Mouse (Mus musculus) neural tube, embryonic 13.5 days (tissue): ENCODE results near the gene Ugp2. TPM values are rescaled to one million over a fixed set of nuclear protein-coding genes. Genes with fewer than 3 reads are reported as not detected.
"Not testable (repeated sequence)": the region's sequence is repeated elsewhere in the genome, so short reads cannot be mapped to it uniquely, and the experiment has no call there.

ENCODE experiments used
- ATAC-seq: fragments of 200-750 bp; cut with Nextera tagmentation; 2 replicates; pipeline ENCODE4 v1.8.0; 2017; ENCODE audit warnings: low read depth, mild to moderate bottlenecking, moderate TSS enrichment, moderate library complexity
- H3K27ac ChIP-seq: fragments of 300-500 bp; sonication (generic); replicated peaks from 2 replicates; pipeline ENCODE4 v1.5.1; 2015; ENCODE audit warnings: moderate library complexity, mild to moderate bottlenecking, inconsistent platforms
- H3K27me3 ChIP-seq: fragments of 300-500 bp; sonication (generic); 2 replicates; pipeline ENCODE4 v1.6.1; 2015; ENCODE audit warnings: mild to moderate bottlenecking, inconsistent platforms
- H3K36me3 ChIP-seq: fragments of 300-500 bp; sonication (generic); 2 replicates; pipeline ENCODE4 v1.6.1; 2015; ENCODE audit warnings: mild to moderate bottlenecking, inconsistent platforms
- H3K4me1 ChIP-seq: fragments of 300-500 bp; sonication (generic); replicated peaks from 2 replicates; pipeline ENCODE4 v1.6.1; 2015; ENCODE audit warnings: inconsistent platforms
- H3K4me2 ChIP-seq: fragments of 300-500 bp; sonication (generic); 2 replicates; pipeline ENCODE4 v1.6.1; 2015; ENCODE audit warnings: inconsistent platforms, mild to moderate bottlenecking, moderate library complexity
- H3K4me3 ChIP-seq: fragments of 300-500 bp; sonication (generic); 2 replicates; pipeline ENCODE4 v1.5.1; 2015; ENCODE audit warnings: mild to moderate bottlenecking, inconsistent platforms
- H3K9ac ChIP-seq: fragments of 300-500 bp; sonication (generic); 2 replicates; pipeline ENCODE4 v1.6.1; 2015; ENCODE audit warnings: moderate library complexity, mild to moderate bottlenecking, inconsistent platforms
- H3K9me3 ChIP-seq: fragments of 300-500 bp; sonication (generic); 2 replicates; pipeline ENCODE4 v1.6.1; 2016; ENCODE audit warnings: inconsistent platforms
- WGBS: fragments of 180-500 bp; shearing (Covaris S2); methylation state at CpG from one replicate; pipeline ENCODE4 v1.1.7; 2015; 5-methylcytosine and 5-hydroxymethylcytosine counted together
- polyA plus RNA-seq: library from polyadenylated mRNA; unstranded; fragments of >200 nt; fragmentation: Nextera tagmentation; extraction: Ambion mirVana; gene quantifications from 2 replicates; pipeline ENCODE4 v1.2.1, GENCODE M21; 2015

The Ugp2 gene
- polyA plus RNA-seq, 1 experiment from 2014 or later, result 73.2 TPM

DNA sequence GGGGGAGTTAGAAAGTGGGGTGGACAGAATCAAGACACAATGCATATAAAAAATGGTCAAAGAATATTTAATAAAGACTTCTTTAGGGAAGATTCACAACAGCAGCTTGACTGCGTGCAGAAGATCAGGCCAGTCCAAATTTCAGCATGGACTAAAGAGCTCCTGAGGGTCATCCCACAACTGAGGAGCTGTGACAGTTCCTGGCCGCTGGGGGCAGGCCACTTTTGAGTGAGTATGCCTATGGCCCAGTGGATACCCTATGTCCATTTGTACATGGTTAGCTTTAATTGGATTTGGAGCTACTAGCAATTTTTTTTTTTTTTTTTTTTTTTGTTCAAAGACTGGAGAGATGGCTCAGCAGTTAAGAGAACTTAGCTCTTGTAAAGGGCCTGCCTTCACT, 44.2 kb downstream of the Ugp2 start:
- no peak overlapping the region for H3K4me2 ChIP-seq
- H3K27ac ChIP-seq, result no peak overlapping the region
- H3K27me3 ChIP-seq, result no peaks in the 10 kb centered on the region
- no peak for ATAC-seq
- no peak overlapping the region for H3K4me3 ChIP-seq
- no peaks in the 10 kb centered on the region for H3K4me1 ChIP-seq
- peaks cover 71% of the 10 kb centered on the region for H3K36me3 ChIP-seq
- no peaks in the 10 kb centered on the region for H3K9me3 ChIP-seq
- 71% methylated on average over 2 of the region's 2 CpGs for WGBS
- H3K9ac ChIP-seq, result no peak overlapping the region

DNA sequence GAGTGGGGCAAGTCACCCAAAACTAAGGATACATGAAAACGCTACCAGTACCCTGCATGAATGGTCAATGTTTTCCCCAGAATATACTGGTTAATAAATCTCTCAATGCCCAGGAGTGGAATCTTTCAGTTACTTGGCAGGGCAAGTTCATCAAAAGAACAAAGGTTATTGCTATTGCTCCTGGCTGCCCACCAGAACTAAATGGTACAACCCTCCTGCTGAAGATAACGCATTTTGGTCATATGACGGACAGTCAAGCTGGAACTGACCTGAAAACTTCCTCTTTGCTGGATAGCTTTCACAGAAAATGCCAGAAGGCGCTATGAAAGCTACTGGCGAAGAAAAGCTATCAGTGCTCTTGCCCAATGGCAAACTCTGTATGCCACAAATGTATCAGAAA, 45.2 kb downstream of the Ugp2 start:
- Histone ChIP-seq H3K9me3 (no peaks in the 10 kb centered on the region), H3K36me3 (peaks cover 70% of the 10 kb centered on the region), H3K4me3 (no peak overlapping the region), H3K27ac (no peak overlapping the region), H3K27me3 (no peaks in the 10 kb centered on the region), H3K4me1 (no peaks in the 10 kb centered on the region), H3K4me2 (no peak overlapping the region), H3K9ac (no peak overlapping the region)
- no peak for ATAC-seq
- 89% methylated on average over 5 of the region's 5 CpGs for WGBS

DNA sequence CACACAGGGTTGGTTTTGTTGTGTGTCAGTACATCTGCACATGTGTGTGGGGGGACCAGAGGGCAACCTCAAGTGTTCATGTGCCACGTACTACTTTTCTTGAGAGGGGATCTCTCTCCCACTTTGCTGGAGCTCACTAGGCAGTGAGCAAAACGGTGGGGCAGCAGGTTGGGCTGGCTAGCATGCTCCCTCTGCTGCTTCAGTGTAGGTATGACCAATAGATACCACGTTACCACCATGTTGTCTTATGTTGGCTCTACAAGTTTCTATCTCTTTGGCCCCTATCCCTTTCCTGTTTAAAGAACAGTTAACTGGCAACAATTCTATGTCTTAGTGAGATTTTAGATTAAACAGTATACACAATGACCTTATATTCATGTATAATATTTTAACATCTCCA, 48.7 kb downstream of the Ugp2 start:
- 90% methylated on average over 3 of the region's 3 CpGs for WGBS
- ATAC-seq, result no peak
- no peak overlapping the region for H3K9ac ChIP-seq
- no peak overlapping the region for H3K4me2 ChIP-seq
- H3K4me3 ChIP-seq, result no peak overlapping the region
- peaks cover 49% of the 10 kb centered on the region for H3K36me3 ChIP-seq
- H3K9me3 ChIP-seq, result no peaks in the 10 kb centered on the region
- H3K27ac ChIP-seq, result no peak overlapping the region
- H3K27me3 ChIP-seq, result no peaks in the 10 kb centered on the region
- H3K4me1 ChIP-seq, result no peaks in the 10 kb centered on the region

DNA sequence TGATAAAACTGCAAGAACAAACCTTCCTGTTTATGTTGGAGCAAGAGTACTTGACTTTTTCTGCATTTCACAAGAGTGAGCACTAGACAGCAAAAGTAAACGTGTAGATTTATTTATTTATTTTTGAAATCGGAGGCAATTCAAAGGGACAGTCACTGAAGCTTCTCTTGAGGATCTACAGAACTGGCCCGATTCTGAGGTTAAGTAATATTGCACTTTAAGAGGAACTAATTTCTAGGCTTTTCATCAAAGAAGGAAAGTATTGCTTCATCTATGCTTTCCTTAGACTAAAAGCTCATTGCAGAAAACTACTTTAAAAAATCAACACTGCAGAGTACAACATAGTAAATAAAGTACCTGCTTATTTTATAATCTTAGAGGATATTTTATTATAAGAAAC, 49.4 kb downstream of the Ugp2 start:
- no peak overlapping the region for H3K9ac ChIP-seq
- H3K9me3 ChIP-seq, result no peaks in the 10 kb centered on the region
- peaks cover 48% of the 10 kb centered on the region for H3K36me3 ChIP-seq
- 91% methylated on average over 3 of the region's 3 CpGs for WGBS
- H3K27me3 ChIP-seq, result no peaks in the 10 kb centered on the region
- no peak overlapping the region for H3K27ac ChIP-seq
- no peak overlapping the region for H3K4me3 ChIP-seq
- no peak overlapping the region for H3K4me2 ChIP-seq
- no peak for ATAC-seq
- no peaks in the 10 kb centered on the region for H3K4me1 ChIP-seq

DNA sequence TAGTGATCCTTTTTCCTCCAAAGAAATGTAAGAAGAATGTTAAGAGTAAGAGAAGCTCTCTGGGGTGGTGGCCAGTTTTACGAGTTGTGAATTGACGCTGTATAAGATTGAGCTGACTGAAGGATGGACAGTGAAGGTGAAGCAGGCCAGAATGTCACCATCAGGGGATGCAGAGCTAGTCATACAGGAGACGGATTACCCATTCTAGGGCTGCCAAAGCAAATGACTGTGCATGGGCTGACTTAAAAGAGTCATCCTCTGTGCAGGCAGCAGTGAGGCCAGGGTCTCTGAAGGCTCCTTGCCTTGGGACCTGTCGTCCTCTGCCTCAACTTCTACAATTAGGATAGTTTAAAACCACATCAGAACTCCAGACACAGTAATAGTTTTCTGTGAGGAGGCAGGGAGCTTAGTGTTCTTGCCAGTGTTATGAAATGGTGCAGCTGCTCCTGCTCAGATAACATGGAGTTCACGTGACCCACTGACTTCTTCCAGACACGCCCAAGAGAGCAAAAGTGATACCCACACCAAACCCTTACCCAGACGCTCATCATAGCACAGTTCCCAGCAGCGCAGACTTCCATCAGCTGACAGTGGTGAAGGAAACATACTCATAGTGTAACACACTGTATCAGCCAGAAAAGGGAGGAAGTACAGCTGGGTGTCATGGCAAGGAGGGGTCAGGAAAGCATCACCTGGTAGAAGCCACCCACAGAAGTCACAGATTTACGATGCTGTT, 56.9 kb downstream of the Ugp2 start:
- H3K27me3 ChIP-seq, result no peaks in the 10 kb centered on the region

DNA sequence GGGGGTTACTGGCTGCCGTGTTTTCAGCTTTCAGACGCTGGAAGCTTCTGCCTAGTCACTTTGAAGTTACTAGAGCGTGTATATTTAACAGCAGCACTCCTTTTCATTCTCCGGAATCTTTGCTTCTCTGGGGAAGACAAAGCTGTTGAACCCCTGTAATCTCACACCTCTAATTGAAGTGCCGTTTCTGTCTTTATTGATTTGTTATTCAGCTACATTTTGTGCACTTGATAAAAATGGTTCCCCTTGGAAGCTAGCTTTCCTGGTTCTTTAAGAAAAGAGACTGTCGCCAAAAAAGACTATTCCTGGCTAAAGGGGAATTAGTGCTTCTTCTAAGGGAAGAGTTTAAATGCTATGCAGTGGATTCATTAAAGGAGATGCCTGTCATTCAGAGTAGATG, 61.5 kb downstream of the Ugp2 start:
- H3K36me3 ChIP-seq, result peaks cover 33% of the 10 kb centered on the region
- 56% methylated on average over 6 of the region's 6 CpGs for WGBS
- H3K27ac ChIP-seq, result no peak overlapping the region
- H3K4me1 ChIP-seq, result no peaks in the 10 kb centered on the region
- H3K9me3 ChIP-seq, result no peaks in the 10 kb centered on the region
- ATAC-seq, result no peak
- H3K4me3 ChIP-seq, result no peak overlapping the region
- no peak overlapping the region for H3K4me2 ChIP-seq
- H3K27me3 ChIP-seq, result no peaks in the 10 kb centered on the region
- H3K9ac ChIP-seq, result no peak overlapping the region

More for the DNA sequence above, 56.9 kb downstream of the Ugp2 start:
- 90% methylated on average over 9 of the region's 9 CpGs for WGBS
- H3K4me2 ChIP-seq, result no peak overlapping the region
- H3K27ac ChIP-seq, result no peak overlapping the region
- ATAC-seq, result no peak
- peaks cover 42% of the 10 kb centered on the region for H3K36me3 ChIP-seq
- H3K9me3 ChIP-seq, result no peaks in the 10 kb centered on the region
- no peak overlapping the region for H3K4me3 ChIP-seq
- no peaks in the 10 kb centered on the region for H3K4me1 ChIP-seq
- H3K9ac ChIP-seq, result no peak overlapping the region

DNA sequence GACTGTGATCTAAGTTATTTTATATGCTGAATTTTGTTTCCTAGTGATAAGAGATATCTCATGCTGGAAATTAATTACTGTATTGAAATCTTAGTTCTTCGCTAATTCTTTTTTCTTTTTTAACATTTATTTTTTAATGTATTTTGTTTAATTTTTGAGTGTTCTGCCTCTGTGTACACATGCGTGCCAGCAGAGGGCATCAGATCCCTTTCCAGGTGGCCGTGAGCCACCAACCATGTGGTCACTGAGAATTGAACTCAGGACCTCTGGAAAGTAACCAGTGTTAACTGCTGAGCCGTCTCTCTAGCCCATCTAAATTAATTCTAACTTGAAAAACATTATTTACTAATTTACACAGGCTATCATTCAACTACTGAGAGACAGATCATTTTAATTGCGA, 62.9 kb downstream of the Ugp2 start:
- no peak overlapping the region for H3K9ac ChIP-seq
- peaks cover 29% of the 10 kb centered on the region for H3K36me3 ChIP-seq
- H3K4me1 ChIP-seq, result no peaks in the 10 kb centered on the region
- no peak overlapping the region for H3K4me3 ChIP-seq
- no peak overlapping the region for H3K27ac ChIP-seq
- no peak overlapping the region for H3K4me2 ChIP-seq
- ATAC-seq, result no peak
- no peaks in the 10 kb centered on the region for H3K9me3 ChIP-seq
- H3K27me3 ChIP-seq, result no peaks in the 10 kb centered on the region
- WGBS, result 88% methylated on average over 5 of the region's 5 CpGs

DNA sequence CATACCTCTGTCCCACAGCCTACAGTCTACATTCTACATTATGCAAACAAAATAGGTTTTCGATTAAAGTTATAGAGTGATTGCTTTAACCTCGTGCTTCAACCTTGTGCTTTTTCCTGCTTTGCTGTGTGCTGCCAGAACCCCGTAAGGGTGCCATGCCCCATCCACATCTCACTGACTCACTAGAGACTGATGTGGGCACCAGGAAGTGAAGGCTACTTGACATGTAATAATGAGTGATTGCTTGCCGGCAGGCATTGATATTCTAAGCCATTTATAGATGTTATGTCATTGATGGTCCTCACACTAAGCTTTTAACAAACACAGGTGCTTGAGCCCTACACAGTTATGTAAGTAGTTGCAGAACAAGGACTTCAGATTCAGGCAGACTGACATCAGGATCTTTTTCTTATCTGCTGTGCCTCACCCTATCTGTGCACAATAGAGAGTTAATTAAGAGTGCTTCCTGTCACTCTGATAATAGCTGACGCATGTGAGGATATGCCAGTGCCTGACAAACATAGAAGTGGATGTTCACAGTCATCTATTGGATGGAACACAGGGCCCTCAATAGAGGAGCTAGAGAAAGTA, 63.8 kb downstream of the Ugp2 start:
- H3K27me3 ChIP-seq, result no peaks in the 10 kb centered on the region
- 91% methylated on average over 5 of the region's 5 CpGs for WGBS

DNA sequence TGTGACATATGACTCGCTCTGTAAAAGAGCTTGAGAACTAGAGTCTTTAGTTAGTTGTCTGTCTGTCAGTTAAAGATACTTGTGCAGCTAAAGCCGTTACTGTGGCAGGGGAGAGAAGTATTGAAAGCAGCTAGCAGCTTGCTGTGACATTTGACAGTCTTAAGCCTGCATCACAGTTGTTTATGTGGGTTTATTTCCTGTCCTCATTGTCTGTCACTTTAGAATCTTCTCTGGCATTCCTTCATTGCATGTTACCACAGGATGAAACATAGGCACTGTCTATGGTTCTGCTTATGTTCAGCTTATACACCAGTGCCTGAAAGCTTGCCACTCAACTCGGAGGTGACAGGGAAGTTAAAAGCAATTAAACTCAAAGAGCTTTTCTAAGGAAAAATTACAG, 67.4 kb downstream of the Ugp2 start:
- H3K4me3 ChIP-seq, result no peak overlapping the region
- no peak overlapping the region for H3K9ac ChIP-seq
- H3K4me1 ChIP-seq, result no peaks in the 10 kb centered on the region
- WGBS, result 83% methylated on average over 3 of the region's 3 CpGs
- H3K27ac ChIP-seq, result no peak overlapping the region
- no peaks in the 10 kb centered on the region for H3K9me3 ChIP-seq
- H3K4me2 ChIP-seq, result no peak overlapping the region
- ATAC-seq, result no peak
- H3K36me3 ChIP-seq, result peaks cover 44% of the 10 kb centered on the region
- no peaks in the 10 kb centered on the region for H3K27me3 ChIP-seq

More for the DNA sequence above, 63.8 kb downstream of the Ugp2 start:
- H3K4me2 ChIP-seq, result no peak overlapping the region
- H3K27ac ChIP-seq, result no peak overlapping the region
- H3K9me3 ChIP-seq, result no peaks in the 10 kb centered on the region
- H3K9ac ChIP-seq, result no peak overlapping the region
- no peak overlapping the region for H3K4me3 ChIP-seq
- ATAC-seq, result no peak
- peaks cover 29% of the 10 kb centered on the region for H3K36me3 ChIP-seq
- no peaks in the 10 kb centered on the region for H3K4me1 ChIP-seq

DNA sequence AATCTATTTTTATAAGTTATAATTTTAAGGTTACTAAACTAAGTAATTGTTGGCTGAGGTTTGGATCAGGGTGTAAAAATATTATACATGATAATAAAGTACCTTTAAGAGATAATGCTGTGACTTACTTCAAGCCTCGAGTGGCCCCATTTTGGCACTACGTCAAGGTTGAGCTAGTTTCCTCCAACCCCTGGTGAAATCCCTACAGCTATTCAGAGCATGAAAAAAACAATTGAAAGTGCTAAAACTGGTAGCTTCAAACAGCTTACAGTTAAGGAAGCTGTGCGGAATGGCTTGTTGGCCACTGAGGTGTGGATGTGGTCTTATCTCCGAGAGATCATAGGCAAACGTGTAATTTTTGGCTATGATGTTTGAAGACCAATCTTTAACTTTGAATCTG, 75.5 kb downstream of the Ugp2 start:
- no peak overlapping the region for H3K4me2 ChIP-seq
- no peaks in the 10 kb centered on the region for H3K27me3 ChIP-seq
- no peaks in the 10 kb centered on the region for H3K4me1 ChIP-seq
- H3K27ac ChIP-seq, result no peak overlapping the region
- 89% methylated on average over 5 of the region's 5 CpGs for WGBS
- no peak overlapping the region for H3K4me3 ChIP-seq
- peaks cover 13% of the 10 kb centered on the region for H3K36me3 ChIP-seq
- ATAC-seq, result no peak
- H3K9me3 ChIP-seq, result no peaks in the 10 kb centered on the region
- H3K9ac ChIP-seq, result no peak overlapping the region

DNA sequence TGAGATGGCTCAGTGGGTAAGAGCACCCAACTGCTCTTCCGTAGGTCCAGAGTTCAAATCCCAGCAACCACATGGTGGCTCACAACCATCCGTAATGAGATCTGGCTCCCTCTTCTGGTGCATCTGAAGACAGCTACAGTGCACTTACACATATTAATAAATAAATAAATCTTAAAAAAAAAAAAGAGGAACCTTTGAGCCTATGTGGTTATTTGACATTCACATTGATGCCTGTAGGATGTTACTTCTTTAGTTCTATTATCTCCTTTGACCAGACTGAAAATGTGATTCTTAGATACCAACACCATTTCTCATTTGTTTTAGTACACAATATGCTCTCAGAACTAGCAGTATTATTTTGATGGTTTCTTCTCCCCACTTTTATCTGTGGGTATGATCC, 82.8 kb downstream of the Ugp2 start:
- H3K27ac ChIP-seq, H3K9ac ChIP-seq, H3K27me3 ChIP-seq, H3K4me3 ChIP-seq, H3K4me2 ChIP-seq, H3K4me1 ChIP-seq, ATAC-seq, H3K36me3 ChIP-seq, H3K9me3 ChIP-seq: not testable (repeated sequence)
- 97% methylated on average over 2 of the region's 2 CpGs for WGBS

DNA sequence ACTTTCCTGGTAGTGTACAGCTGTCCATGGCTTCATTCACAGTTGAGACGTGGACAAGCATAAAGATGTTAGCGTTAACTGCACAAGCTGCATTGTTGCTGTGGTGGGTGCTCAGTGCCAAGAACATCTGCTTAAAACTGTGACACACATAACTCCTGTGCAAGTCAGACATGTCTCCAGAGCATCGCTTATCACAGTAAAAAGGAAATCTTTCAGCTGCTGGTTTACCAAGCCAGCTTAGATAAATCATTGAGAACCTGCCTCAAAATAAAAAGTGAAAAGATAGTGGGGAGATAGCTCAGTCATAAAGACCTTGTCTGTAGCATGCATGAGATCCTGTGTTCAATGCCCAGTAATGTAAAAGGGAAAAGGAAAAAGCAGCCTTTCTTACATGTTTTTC, 84.6 kb downstream of the Ugp2 start:
- no peak for ATAC-seq
- no peaks in the 10 kb centered on the region; the same call in 1 of the 2 replicates for H3K36me3 ChIP-seq
- no peak overlapping the region for H3K9ac ChIP-seq
- 84% methylated on average over 3 of the region's 3 CpGs for WGBS
- no peak overlapping the region for H3K27ac ChIP-seq
- no peaks in the 10 kb centered on the region for H3K4me1 ChIP-seq
- no peak overlapping the region for H3K4me3 ChIP-seq
- no peaks in the 10 kb centered on the region for H3K9me3 ChIP-seq
- no peak overlapping the region for H3K4me2 ChIP-seq
- no peaks in the 10 kb centered on the region for H3K27me3 ChIP-seq

DNA sequence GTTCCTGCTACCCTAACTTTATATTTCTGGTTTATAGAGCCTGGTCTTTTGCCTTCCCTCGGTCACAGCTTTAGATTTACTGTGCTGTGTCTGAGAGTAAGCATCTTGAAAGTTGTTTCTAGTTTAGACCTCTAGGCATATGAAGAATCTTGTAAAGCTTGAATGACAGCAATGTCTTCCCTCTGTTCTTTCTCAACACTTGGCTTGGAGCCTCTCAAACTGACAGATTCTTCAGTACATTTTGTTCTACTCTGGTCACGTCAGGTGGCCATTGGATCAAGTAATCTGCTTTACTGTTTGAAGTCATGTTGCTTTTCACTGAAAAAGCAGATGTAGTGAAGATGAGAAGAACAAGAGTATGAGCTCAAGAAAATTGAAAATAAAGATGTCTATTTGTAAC, 94.8 kb downstream of the Ugp2 start:
- 96% methylated on average over 2 of the region's 2 CpGs for WGBS
- Histone ChIP-seq H3K27me3 (no peaks in the 10 kb centered on the region), H3K4me3 (no peak overlapping the region), H3K4me1 (no peaks in the 10 kb centered on the region), H3K27ac (no peak overlapping the region), H3K4me2 (no peak overlapping the region), H3K9me3 (no peaks in the 10 kb centered on the region), H3K36me3 (peaks cover 12% of the 10 kb centered on the region), H3K9ac (no peak overlapping the region)
- no peak for ATAC-seq
